Mouse (Mus musculus) olfactory bulb, adult 2 months (tissue): Measurements from ENCODE around the gene Nsd1. TPM values are rescaled to one million over a fixed set of nuclear protein-coding genes. Genes with fewer than 3 reads are reported as not detected.

Source experiments
- H3K27ac ChIP-seq: fragments of 200-500 bp; 2 replicates; pipeline ENCODE4 v1.5.1; 2012; ENCODE audit warnings: low read depth, low read length; ENCODE audit not compliant: insufficient read depth
- H3K4me1 ChIP-seq: fragments of 200-500 bp; 2 replicates; pipeline ENCODE4 v1.6.1; 2012; ENCODE audit warnings: low read length; ENCODE audit not compliant: control insufficient read depth, insufficient read depth
- H3K4me3 ChIP-seq: fragments of 200-500 bp; 2 replicates; pipeline ENCODE4 v1.5.1; 2012; ENCODE audit warnings: mild to moderate bottlenecking, low read depth, low read length, moderate library complexity; ENCODE audit not compliant: insufficient read depth
- CTCF ChIP-seq: fragments of 200-500 bp; IDR thresholded peaks from 2 replicates; pipeline ENCODE4 v1.5.1; 2012; ENCODE audit warnings: low read depth, mild to moderate bottlenecking, low read length, moderate library complexity; ENCODE audit not compliant: insufficient read depth
- POLR2A ChIP-seq: fragments of 200-500 bp; IDR thresholded peaks from 2 replicates; pipeline ENCODE4 v1.6.1; 2012; ENCODE audit warnings: mild to moderate bottlenecking, low read depth, low read length, moderate library complexity; ENCODE audit not compliant: insufficient read depth
- WGBS: fragments of 180-500 bp; shearing (Covaris S2); methylation state at CpG from one replicate; pipeline ENCODE4 v1.1.7; 2018; 5-methylcytosine and 5-hydroxymethylcytosine counted together
- polyA plus RNA-seq: library from polyadenylated mRNA; stranded (reverse); fragments of >200 nt; gene quantifications from 2 replicates; pipeline ENCODE4 v1.2.4, GENCODE M21; 2012; ENCODE audit warnings: low replicate concordance; ENCODE audit not compliant: missing spikeins, insufficient read depth, insufficient read length

Gene Nsd1
- polyA plus RNA-seq, 1 experiment, result 82.3 TPM

- H3K27ac ChIP-seq, result peak overlapping the region; percentile 9
- no peak for TF ChIP-seq POLR2A
- TF ChIP-seq CTCF, result no peak
- 41% methylated on average over 4 of the region's 4 CpGs for WGBS
- H3K4me3 ChIP-seq, result no peak overlapping the region
- peaks cover 27% of the 10 kb centered on the region for H3K4me1 ChIP-seq
These were observed 117.6 kb downstream of the Nsd1 start for GRCm38 (mm10) chr13:55327169-55327568.

DNA sequence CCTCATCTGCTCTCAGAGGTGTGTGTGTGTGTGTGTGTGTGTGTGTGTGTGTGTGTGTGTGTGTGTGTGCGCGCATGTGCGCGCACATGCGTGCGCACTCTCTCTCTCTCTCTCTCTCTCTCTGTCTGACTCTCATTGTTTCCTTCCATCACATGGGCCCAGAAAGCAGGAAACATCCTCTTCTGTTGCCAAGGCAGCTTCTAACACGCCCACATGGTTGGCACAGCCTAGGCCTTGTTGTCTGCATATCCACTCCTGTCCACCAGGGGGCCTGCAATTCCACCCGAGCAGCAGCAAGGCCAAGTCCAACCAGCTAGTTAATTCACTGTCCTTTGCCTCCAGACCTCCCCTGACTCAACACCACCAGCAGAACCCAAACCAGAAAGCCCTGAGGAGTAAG lies 118.1 kb downstream of the Nsd1 start:
- 1% methylated on average over 8 of the region's 8 CpGs for WGBS
- H3K27ac ChIP-seq, result peak overlapping the region; percentile 9; the same call in 1 of the 2 replicates

GRCm38 (mm10) chr13:55328171-55328570 lies 118.6 kb downstream of the Nsd1 start:
- Histone ChIP-seq H3K27ac (no peak overlapping the region), H3K4me1 (peaks cover 21% of the 10 kb centered on the region), H3K4me3 (no peak overlapping the region)
- TF ChIP-seq CTCF (no peak), POLR2A (no peak)
- 84% methylated on average over 6 of the region's 6 CpGs for WGBS

More for the DNA sequence above, 118.1 kb downstream of the Nsd1 start:
- no peak overlapping the region for H3K4me3 ChIP-seq
- TF ChIP-seq POLR2A (no peak), CTCF (peak; percentile 83)
- peaks cover 25% of the 10 kb centered on the region for H3K4me1 ChIP-seq

GRCm38 (mm10) chr13:55328641-55329040 lies 119.1 kb downstream of the Nsd1 start:
- H3K4me1 ChIP-seq, result peaks cover 19% of the 10 kb centered on the region
- TF ChIP-seq CTCF (no peak), POLR2A (no peak)
- H3K27ac ChIP-seq, result no peak overlapping the region
- H3K4me3 ChIP-seq, result no peak overlapping the region
- 75% methylated on average over 4 of the region's 4 CpGs for whole genome bisulfite sequencing

GRCm38 (mm10) chr13:55329109-55329682 lies 119.6 kb downstream of the Nsd1 start:
- WGBS, result 1% methylated on average over 28 of the region's 29 CpGs
- TF ChIP-seq POLR2A (no peak), CTCF (no peak)
- Histone ChIP-seq H3K27ac (no peak overlapping the region), H3K4me1 (peaks cover 19% of the 10 kb centered on the region), H3K4me3 (peak overlapping the region; percentile 45)

DNA sequence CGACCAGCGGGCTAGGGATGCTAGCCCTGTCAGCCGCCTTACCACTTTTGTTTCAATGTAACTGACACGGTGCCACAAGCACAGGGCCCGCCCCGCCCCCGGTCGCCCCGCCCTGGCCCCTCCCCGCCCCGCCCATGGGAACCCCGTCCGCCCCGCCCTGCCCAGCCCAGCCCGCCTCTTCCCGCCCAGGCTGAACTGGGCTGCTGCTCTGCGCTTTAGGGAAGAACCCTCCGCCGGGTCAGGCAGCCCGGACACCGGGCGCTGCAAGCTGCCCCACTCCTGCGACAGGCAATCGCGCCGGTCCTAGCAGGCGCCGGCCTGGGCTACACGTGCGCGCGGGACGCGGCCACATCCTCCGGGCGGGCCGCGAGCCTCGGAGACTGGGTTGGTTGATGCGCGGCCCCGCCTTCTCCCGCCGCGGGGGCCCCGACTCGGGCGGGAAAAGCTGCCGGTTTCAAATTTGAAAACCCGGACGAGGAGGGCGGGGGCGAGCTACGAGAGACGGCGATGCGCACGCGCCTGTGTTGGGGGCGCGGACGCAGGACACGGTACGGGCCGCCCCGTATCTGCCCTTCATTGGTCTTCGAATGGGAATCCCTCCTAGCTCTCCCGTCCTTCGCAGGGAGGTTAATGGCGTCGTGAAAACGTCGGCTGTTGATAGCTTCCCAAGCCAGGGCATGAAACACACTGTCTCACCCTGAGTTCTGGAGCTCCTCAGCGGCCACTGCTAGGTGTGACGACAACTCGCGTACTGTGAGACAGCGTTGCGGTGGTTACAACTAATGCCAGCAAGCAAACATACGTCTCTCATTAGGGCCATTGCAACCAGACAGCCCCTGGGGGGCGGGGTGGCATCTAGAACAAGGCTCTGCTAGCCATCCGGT lies 120.3 kb downstream of the Nsd1 start, which contains the start of gene Mxd3:
TSS of gene Mxd3 (minus strand) at position 141 of the 884 bp plus-strand sequence.
- under 1% methylated on average over 82 of the region's 82 CpGs for WGBS
- peaks cover 19% of the 10 kb centered on the region for H3K4me1 ChIP-seq

DNA sequence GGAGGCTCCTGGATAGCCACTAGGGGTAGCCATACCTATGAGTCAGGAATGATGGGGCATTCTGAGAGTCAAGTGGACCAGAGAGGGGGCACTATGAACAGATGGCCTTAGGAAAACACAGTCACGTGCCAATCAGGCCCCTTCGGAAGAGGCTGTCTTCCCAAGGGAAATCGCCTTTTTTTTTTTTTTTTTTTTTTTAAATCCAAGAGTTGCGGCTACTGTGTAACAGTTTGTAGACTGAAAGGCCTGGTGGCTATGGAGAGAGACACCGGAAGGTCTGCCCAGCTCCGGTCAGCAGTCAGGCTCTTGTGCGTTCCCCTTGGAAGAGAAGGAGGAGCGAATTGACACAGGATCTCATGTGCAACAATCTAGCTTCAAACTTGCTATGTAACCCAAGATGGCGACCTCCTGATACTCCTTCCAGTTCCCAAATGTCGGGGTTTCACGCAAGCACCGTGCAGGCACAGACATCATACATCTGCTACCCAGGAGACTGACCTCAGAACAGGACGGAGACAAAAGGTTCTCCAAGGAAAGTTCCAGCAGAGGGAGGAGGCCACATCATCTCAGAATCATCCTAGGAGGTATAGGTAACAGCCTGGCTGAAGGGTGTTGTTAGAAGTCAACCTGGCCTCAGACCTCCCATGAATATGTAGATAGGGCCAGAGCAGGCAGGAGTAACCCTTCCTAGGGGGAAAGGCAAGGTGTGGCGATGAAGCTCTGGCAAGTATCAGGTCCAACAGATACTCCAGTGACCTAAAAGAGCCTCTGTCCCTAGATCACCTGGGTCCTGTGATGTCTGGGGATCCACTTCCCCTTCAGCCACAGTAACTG lies 121.2 kb downstream of the Nsd1 start:
- no peak overlapping the region for H3K27ac ChIP-seq
- WGBS, result 61% methylated on average over 14 of the region's 14 CpGs
- H3K4me3 ChIP-seq, result peak overlapping the region; percentile 74
- TF ChIP-seq POLR2A (no peak), CTCF (no peak)
- peaks cover 19% of the 10 kb centered on the region for H3K4me1 ChIP-seq

More for the DNA sequence above, 120.3 kb downstream of the Nsd1 start, which contains the start of gene Mxd3:
- Histone ChIP-seq H3K4me3 (peak within 1 kb of the TSS; percentile 74), H3K27ac (no peak within 1 kb of the TSS)
- TF ChIP-seq POLR2A (no peak), CTCF (no peak)

GRCm38 (mm10) chr13:55332331-55332730 lies 122.7 kb downstream of the Nsd1 start:
- no peak for TF ChIP-seq POLR2A
- no peak for TF ChIP-seq CTCF
- H3K27ac ChIP-seq, result no peak overlapping the region
- peaks cover 14% of the 10 kb centered on the region for H3K4me1 ChIP-seq
- 92% methylated on average over 3 of the region's 3 CpGs for WGBS
- no peak overlapping the region for H3K4me3 ChIP-seq

DNA sequence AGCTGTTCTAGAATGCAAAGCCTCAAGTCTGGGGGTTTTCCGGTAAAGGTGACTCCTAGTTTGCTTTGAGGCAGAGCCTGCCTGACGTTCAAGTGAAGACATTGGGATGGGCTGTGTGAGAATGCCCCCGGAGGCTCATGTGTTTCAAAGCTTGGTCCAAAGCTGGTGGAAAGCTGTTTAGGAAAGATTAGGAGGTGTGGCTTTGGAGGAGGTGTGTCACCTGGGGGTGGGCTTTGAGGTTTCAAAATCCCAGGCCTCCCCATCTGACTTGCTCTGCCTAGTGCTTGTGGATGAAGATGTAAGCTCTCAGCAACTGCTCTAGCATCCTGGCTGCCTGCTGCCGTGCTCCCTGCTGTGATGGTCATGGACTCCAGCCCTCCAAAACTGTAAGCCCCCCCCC lies 126.1 kb downstream of the Nsd1 start:
- TF ChIP-seq POLR2A, result no peak
- Histone ChIP-seq H3K4me3 (no peak overlapping the region), H3K4me1 (no peaks in the 10 kb centered on the region), H3K27ac (no peak overlapping the region)
- 90% methylated on average over 4 of the region's 4 CpGs for WGBS
